Mouse (Mus musculus): Measurements from ENCODE around the gene 9430038I01Rik. TPM values are rescaled to one million over a fixed set of nuclear protein-coding genes. Genes with fewer than 3 reads are reported as not detected.
"Not testable (repeated sequence)": the region's sequence is repeated elsewhere in the genome, so short reads cannot be mapped to it uniquely, and the experiment has no call there.

The 9430038I01Rik gene
- 1 to 10 TPM; 3.7 to 5.7 (median 4.6) TPM for total RNA-seq (2022)

DNA sequence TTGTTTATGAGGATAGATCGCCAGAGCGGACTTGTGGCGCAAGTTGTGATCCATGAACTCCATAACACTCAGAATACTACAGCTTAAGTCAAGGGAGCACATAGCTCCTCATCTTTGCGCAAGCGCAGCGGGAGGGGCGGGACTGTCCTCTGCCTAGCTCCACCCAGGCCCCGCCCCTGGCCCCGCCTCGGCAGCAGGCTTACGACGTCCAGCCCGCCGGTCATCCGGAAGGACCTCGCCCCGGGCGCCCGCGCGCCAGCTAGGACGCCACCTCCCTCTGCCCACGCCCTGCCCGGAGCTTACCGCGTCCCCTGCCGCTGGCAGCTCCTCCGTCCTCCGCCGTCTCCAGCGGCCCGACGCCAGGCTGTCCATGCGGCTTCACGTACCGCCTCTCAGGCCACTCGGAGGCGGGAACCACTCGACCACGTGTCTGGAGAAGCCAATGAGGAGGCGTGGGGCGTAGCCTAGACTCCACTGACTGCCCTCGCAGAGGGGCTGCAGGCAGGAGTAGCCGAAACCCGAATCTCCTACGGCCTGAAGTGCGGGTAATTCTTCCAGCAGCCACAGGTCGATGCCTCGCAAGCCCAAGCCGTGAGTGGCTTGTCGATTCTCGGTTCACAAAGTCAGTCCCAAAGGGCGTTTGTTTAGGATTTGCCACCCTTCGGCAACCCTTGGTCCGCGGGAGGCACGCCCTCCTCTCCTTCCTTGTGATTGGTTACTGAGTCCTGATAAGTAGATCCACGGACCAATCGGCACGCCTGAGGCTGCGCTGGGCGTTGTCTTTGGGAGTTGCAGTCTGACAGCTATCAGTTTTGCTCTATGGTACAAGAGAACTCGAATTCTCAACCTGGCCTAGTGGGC, at the start of gene 9430038I01Rik:
Gene 9430038I01Rik, minus strand, starts transcription at position 426 of the 861 bp plus-strand sequence.
- peak; percentile 93 to 94 for DNase-seq (ENCODE audit: low spot score in 2 of 2)

DNA sequence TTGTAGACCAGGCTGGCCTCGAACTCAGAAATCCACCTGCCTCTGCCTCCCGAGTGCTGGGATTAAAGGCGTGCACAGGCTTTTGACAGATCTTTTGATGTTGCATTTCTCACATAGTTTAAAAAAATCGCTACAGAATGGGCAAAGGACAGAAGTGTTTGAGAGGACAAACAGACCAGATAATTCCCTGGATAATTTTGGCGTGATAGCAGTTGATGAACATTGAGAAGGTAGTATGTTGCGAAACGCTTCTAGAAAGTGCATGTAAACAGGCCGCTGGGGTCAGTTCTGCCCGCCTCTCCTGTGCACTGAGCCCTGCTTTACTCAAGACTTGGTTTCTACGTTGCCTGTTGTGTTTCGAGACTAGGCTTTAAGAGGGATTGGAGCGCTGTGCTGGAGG, 34.8 kb upstream of the 9430038I01Rik start:
- no peak for DNase-seq (ENCODE audit: low spot score in 2 of 2)

DNA sequence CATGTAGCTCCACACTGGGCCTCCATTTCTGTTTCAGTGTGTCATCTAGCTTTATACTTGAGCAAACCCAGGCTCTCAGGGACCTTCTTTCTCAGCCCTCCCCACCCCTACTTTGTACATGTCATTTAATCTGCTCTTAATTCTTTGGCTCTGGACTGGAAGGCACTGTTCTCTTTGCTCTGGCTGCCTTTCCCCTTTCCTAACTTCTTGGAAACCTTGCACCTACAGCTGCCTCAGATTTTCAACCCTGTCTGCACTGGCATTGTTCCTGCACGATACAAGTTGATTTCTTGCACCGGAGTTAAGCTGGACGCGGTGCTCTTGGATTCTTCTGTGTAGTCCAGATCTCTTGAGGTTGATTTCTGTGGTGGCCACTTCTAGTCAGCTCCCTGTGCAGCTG, 32.4 kb upstream of the 9430038I01Rik start:
- DNase-seq (ENCODE audit: low spot score in 2 of 2): no peak

DNA sequence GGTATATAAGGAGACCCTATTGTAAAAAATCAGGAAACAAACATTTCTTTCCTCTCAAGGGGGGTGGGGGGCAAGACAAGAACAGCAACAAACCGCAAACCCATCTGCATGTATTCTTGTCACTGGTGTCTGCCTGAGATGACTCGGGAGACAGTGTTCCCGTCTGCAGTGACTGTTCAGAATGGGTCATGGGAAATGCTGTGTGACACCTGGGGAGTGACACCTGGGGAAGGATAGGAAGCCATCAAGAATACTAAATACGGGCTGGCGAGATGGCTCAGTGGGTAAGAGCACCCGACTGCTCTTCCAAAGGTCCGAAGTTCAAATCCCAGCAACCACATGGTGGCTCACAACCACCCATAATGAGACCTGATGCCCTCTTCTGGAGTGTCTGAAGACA, 28.4 kb upstream of the 9430038I01Rik start:
- DNase-seq (ENCODE audit: low spot score in 2 of 2): not testable (repeated sequence)

DNA sequence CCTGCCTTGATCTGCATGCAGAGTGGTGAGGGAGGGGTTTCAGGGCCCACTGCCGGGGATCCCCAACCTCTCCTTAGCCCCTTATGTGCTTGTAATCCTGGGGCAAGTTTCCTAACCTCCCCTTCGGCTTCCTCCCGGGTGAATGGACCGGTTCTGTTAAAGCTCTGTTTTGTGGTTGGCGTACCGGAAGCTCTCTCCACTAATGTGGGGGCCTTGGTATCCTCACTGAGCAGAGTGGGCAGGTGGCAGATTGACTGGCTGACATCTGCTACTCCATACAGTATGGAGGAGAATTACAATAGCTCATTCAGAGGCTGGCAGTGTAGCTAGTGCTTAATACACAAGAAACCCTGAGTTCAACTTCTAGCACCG, 27.6 kb upstream of the 9430038I01Rik start:
- DNase-seq (ENCODE audit: low spot score in 2 of 2): peak; percentile 71 to 75

DNA sequence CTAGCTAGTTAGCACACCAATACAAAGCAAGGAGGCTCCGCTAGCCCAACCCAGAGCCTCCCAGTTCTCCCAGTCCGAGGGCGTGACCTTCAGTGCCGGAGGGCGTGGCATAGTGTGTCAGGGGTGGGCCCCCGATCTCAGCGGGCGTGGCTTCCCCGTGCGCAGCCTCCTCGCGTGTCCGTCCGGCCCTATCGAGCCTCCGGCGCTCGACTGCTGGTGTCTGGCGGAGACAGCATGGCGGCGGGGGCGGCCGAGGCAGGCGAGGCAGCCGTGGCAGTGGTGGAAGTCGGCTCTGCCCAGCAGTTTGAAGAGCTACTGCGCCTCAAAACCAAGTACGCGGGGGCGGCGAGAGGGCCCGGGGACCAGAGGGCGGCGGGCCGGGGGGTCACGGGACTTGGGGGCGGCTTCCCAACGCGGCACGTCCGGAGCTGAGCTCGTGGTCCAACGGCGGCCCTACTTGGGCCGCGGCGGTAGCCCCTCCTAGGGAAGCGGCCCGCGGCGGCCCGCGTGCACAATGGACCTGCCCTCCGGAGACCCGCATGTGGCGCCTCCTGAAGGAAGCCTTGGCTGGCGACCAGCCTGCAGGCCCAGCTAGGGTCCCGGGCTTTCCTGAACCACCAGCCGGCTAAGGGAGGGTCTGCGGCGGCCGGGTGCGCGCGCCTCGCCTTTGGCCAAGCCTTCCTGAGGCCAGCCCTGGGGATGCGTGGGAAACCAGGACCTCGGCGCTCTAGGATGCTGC, 27.0 kb upstream of the 9430038I01Rik start, which contains the start of gene Glrx3:
Gene Glrx3, plus strand, starts transcription at position 175 of the 739 bp plus-strand sequence.
- DNase-seq (ENCODE audit: low spot score in 2 of 2): peak; percentile 92 to 94

DNA sequence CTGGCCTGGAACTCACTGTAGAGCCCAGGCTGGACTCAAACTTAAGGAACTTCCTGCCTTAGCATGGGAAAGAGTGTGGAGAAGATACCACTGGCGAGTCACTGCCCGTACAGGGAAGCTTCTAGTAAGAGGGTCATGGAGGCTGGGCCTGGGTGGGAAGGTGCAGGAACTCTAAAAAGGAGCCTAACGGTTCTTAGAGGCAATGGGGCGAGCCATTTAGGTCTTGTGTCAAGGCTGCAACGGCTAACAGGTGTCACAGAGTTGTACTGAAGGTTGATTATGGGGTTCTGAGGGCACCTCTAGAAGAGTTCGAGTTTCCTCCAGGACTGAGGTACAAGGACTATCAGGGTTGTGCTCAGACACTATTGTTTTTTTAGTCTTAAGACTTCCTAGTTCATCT, 26.3 kb upstream of the 9430038I01Rik start:
- no peak for DNase-seq (ENCODE audit: low spot score in 2 of 2)

DNA sequence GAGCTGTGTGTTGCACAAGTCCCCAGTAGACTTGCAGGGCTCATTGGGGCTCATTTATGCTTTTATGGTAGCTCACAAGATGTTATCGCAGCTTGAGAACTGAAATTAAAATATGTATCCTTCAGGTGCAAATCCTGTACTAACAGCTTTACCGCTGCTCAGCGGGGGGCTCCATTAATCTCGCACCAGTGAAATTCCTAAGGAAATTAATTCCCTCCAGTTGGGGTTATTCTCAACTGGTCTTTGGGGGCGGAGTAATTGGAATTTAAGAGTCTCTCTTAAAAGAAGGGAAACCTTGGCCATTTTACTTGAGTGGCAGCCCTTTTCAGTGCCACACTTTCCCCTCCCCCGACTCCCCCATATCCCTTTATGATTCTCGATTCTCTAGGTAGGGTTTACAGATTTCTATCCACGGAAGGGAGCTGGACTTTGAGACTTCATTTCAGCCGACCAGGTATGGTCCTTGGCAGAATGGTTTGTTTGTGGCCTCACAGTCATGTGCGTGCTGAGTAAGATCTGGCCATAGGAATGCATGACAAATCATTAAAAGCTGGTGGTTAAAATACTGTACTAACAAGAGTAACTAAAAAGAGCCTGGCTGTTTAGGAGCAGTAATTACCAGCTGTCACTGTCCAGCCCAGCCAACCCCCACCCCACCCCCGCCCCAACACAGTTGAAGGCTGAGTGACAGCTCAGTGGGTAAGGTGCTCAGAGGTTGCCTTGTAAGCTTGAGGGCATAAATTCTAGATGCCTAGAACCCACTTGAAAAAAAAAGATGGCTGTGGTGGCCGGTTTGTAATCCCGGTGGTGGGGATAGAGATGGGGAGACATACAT, 21.4 kb upstream of the 9430038I01Rik start:
- DNase-seq (ENCODE audit: low spot score in 2 of 2): no peak

DNA sequence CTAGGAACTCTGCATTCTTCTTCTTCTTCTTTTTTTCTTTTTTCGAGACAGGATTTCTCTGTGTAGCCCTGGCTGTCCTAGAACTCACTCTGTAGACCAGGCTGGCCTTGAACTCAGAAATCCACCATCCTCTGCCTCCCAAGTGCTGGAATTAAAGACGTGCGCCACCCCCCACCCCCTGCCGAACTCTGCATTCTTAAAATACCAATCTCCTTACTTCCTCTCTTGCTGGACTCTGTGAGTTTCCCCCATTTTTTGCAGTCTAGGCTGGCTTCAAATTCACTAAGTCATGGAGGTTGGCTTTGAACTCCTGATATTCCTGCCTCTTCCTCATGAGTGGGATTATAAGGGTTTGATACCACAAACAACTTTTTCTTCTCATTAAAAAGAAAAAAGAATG, 16.1 kb upstream of the 9430038I01Rik start:
- DNase-seq (ENCODE audit: low spot score in 2 of 2): no peak

DNA sequence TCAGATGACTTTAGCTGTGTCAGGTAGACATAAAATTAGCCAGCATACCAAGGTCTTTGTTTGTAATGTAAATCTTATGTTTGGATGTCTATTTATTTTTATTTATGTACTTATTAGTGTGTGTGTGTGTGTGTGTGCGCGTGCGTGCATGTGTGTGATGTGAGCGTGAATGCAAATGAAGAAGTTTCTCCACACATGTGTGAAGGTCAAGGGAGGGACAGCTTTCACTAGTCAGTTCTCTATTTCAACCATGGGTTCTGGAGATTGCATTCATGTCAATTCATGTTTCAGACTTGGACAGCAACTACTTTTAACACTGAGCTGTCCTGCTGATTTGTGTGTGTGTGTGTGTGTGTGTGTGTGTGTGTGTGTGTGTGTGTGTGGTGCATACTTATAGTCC, 10.7 kb upstream of the 9430038I01Rik start:
- no peak for DNase-seq (ENCODE audit: low spot score in 2 of 2)

DNA sequence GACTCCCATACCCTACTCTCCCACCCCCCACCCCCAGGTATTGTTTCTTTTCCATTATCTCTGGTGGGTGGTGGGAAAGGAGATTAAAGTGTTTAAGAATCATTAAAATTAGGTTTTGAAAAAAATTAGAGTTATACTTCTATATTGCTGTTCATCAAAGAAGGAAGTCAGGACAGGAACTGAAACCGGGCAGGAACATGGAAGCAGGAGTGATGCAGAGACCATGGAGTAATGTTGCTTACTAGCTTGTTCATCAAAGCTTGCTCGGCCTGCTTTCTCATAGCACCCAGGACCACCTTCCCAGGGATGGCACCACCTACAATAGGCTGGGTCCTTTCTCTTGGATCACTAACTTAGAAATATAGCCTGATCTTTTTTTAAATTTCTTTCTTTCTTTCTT, 10.0 kb upstream of the 9430038I01Rik start:
- DNase-seq (ENCODE audit: low spot score in 2 of 2): no peak

DNA sequence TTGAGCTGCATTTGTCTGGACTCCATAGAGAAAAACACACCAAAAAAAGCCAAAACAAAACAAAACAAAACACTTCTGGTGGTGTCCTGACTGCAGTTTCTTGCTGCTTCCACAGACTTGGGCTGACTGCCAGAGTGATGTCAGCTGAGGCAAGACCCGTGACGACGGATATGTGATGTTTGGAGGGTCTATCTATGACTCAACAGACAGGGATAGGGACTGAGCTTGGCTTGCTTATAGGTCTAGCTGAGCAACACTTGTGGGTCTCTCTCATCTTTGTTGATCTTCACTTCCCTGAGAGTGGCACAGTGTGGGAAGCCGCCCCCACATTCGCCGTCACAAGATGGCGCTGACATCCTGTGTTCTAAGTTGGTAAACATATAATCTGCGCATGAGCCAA, 4.1 kb upstream of the 9430038I01Rik start:
- DNase-seq (ENCODE audit: low spot score in 2 of 2): no peak

DNA sequence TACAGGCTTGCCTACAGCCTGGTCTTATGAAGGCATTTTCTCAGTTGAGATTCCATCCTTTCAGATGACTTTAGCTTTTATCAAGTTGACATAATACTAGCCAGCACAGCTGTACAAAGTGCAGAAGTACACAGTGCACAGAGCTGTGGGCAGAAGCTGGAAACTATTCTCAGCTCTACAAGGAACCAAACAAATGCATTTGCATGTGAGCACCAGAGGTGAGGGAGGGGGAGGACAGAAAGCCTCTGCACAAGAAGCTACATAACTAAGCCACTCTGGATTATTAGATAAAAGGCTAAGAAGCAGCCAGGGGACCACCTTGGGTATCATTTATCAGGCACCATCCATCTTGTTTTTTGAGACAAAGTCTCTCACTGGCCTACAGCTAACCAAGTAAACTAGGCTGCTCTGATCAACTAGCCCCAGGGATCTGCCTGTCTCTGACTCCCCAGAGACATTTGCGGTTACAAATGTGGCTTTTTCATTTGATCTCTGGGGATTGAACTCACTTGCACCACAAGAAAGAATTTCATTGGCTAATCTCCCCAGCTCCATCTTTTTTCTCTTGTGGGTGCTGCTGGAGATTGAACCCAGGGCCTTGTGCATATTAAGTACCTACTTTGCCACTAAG, 3.0 kb downstream of the 9430038I01Rik start:
- DNase-seq (ENCODE audit: low spot score in 2 of 2): no peak

DNA sequence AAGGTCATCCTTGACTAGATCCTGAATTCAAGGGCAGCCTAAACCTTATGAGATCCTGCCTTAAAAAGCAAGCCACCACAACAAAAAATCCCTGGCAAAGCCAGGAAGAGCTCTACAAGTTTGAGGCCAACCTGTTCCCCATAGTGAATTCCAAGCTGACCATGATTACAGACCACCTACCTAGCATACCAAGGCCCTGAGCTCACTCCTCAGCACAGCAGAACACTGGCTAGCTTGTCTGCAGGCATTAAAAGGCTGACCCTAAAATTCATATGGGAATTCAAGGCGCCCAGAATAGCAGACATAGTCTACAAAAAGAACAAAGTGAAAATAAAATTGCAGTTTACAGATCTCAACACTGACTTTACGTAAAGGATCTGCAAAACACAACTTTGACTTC, 6.4 kb downstream of the 9430038I01Rik start:
- no peak for DNase-seq (ENCODE audit: low spot score in 2 of 2)

DNA sequence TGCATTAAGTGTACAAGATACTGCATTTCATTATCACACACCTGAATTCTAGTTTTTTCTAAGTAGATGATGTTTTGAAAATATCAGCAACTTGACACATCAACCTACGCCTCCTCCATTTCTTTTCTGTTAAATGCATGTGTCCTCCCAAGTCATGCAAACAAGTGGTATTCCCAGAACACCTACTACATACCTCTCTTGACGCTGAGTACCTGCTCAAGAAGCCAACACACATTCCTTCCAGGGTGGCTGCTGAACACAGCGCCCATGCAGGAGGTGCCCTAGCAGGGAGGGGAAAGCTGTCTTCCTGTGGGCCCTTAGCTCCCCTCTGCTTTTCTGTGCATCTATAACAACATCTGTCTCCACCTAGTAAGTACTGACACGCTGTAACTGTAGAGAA, 11.6 kb downstream of the 9430038I01Rik start:
- DNase-seq (ENCODE audit: low spot score in 2 of 2): no peak

DNA sequence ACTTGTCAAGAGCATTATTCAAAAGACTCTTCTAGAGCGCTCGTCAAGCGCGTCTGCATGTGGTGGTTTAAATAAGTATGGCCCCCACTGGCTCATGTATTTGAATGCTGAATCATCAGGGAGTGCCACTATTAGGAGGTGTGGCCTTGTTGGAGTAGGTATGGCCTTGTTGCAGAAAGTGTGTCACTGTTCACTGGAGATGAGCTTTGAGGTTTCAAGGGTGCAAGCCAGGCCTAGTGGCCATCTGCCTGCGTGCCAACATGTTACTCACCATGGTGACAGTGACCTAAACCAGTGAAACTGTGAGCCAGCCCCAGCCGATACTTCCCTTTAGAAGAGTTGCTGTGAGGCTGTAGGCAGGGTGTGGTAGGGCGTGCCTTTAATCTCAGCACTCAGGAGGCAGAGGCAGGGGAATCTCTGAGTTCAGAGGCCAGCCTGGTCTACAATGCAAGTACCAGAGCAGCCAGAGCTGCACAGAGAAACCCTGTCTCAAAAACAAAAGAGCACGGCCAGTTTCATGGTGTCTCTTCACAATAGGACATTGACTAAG, 13.1 kb downstream of the 9430038I01Rik start:
- DNase-seq (ENCODE audit: low spot score in 2 of 2): no peak

DNA sequence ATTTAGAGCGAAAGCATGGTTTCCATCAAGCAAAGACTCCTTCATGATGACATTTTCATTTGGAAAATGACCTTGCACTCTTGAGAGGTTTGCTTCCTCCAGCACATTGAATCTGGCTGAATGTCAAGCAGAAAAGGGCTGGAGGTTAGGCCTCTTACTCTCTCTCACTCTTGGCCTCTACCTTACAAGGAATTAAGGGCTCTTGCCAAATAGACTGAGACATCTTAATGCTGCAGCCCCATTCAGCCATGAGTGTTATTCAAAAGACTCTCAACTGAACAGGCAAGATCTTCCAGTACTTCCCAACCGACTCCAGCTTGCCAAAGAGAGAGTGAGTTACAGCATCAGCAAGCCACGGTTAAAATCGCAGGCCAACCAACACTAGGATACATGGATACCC, 15.1 kb downstream of the 9430038I01Rik start:
- no peak for DNase-seq (ENCODE audit: low spot score in 2 of 2)

DNA sequence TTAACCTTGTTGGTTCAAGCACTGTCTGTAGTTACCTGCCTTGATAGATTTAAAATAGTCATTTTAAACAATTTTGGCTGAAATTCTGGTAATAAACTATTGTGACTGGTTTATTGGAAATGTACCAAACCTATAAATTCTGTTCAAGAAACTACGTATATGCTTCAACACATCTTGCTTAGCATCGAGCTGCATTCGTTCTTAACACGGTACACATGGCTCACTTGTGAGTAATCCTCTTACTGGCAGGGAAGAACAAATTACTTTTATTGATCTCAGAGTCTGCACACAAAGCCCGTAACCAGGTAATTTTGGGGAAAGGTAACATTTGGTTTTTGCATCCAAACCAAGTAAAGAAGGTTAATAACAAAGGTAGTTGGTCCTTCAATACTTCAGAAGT, 22.7 kb downstream of the 9430038I01Rik start:
- no peak for DNase-seq (ENCODE audit: low spot score in 2 of 2)

DNA sequence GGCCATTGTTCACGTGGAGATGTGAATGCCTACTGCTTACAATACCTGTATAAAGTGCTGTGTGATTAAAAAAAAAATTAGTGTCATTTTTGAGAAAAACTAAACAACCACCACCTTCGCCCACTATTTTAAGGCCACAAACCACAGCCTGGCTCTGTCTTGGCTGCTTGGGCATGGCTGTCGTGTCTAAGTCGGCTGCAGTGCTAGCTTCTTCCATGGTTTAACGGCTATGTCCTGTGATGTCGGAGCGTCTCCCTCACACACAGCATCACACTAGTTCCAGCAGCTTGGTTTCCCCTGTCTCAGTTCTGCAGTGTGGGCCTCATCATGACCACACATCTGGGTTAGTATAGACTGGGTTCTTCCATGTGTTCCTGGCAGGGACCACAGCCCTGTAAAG, 35.6 kb downstream of the 9430038I01Rik start:
- DNase-seq (ENCODE audit: low spot score in 2 of 2): no peak

DNA sequence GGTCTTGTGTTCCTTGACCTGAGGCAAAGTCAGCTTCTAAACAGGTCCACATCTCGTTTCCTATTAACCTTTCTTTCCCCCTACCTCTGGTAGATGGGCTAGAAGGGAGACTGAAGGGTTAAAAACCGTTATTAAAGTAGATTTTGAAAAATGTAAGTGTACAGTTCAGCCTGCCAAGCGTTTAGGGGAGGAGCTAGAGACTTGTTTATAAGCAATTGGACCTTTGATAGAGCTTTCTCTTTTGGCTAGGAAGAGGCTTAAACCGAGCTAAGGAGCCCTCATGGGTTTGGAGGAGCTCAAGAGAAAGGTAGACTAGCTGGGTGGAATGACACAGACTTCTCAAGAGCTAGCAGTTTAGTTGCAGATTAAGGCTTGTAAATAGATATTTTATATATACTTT, 38.8 kb downstream of the 9430038I01Rik start:
- no peak for DNase-seq (ENCODE audit: low spot score in 2 of 2)

DNA sequence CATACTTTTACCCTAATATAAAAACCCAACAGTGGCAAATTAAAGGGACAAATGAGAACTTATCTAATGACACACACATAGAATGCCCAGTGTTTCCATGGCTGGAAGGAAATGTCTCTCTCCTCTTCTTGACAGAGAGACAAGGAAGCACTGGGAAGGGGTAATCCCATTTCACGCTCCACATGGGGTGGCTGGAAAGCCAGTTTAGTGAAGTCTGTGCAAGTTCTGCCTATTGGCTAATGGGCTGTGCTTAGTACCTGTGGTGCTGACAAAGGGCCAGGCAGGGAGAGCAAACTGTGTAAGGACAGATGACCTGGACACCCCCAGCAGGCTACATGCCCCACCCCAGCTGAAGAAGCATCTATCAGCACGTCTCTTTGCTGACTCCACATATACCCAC, 40.4 kb downstream of the 9430038I01Rik start:
- DNase-seq (ENCODE audit: low spot score in 2 of 2): no peak

Data from layer of hippocampus, adult 8-10 months (tissue).